Mouse (Mus musculus) heart, postnatal 0 days (tissue): ENCODE measurements around the gene Astn2. TPM values are rescaled to one million over a fixed set of nuclear protein-coding genes. Genes with fewer than 3 reads are reported as not detected.

ENCODE experiments used
- ATAC-seq: fragments of 200-750 bp; cut with Nextera tagmentation; 2 replicates; pipeline ENCODE4 v1.8.0; 2017; ENCODE audit warnings: low read depth, moderate number of reproducible peaks, moderate library complexity; ENCODE audit not compliant: insufficient read depth
- DNase-seq: peaks from one replicate; pipeline ENCODE4 v3.0.0-alpha.2; 2016; ENCODE audit warnings: low spot score
- H3K27ac ChIP-seq: fragments of 300-500 bp; sonication (generic); 2 replicates; pipeline ENCODE4 v1.5.1; 2014; ENCODE audit warnings: low read depth, mild to moderate bottlenecking
- H3K27me3 ChIP-seq: fragments of 300-500 bp; sonication (generic); 2 replicates; pipeline ENCODE4 v1.6.1; 2014; ENCODE audit warnings: low read length, mixed read lengths; ENCODE audit not compliant: control insufficient read depth, insufficient read depth
- H3K36me3 ChIP-seq: fragments of 300-500 bp; sonication (generic); replicated peaks from 2 replicates; pipeline ENCODE4 v1.6.1; 2014; ENCODE audit warnings: low read length, mixed read lengths; ENCODE audit not compliant: control insufficient read depth, insufficient read depth
- H3K4me1 ChIP-seq: fragments of 300-500 bp; sonication (generic); 2 replicates; pipeline ENCODE4 v1.6.1; 2014; ENCODE audit warnings: antibody characterized with exemption; ENCODE audit not compliant: control insufficient read depth, insufficient read depth
- H3K4me2 ChIP-seq: fragments of 300-500 bp; sonication (generic); 2 replicates; pipeline ENCODE4 v1.6.1; 2014; ENCODE audit warnings: low read depth, mild to moderate bottlenecking, low read length, moderate library complexity
- H3K4me3 ChIP-seq: fragments of 300-500 bp; sonication (generic); 2 replicates; pipeline ENCODE4 v1.5.1; 2014; ENCODE audit warnings: low read depth, low read length
- H3K9ac ChIP-seq: fragments of 300-500 bp; sonication (generic); replicated peaks from 2 replicates; pipeline ENCODE4 v1.6.1; 2014; ENCODE audit warnings: low read depth, low read length, mixed read lengths
- H3K9me3 ChIP-seq: fragments of 300-500 bp; sonication (generic); replicated peaks from 2 replicates; pipeline ENCODE4 v1.6.1; 2016; ENCODE audit warnings: low read length; ENCODE audit not compliant: control insufficient read depth
- CTCF ChIP-seq: IDR thresholded peaks from 2 replicates; pipeline ENCODE4 v1.5.1; 2016; ENCODE audit warnings: antibody characterized with exemption, control low read depth, low read depth
- EP300 ChIP-seq: IDR thresholded peaks from 2 replicates; pipeline ENCODE4 v1.6.1; 2016; ENCODE audit warnings: antibody characterized with exemption, low read depth
- WGBS: fragments of 180-500 bp; shearing (Covaris S2); extraction: QIAGEN DNeasy Blood & Tissue Kit; methylation state at CpG from one replicate; pipeline ENCODE4 v1.1.7; 2014; 5-methylcytosine and 5-hydroxymethylcytosine counted together
- polyA plus RNA-seq: library from polyadenylated mRNA; unstranded; fragments of >200 nt; fragmentation: Nextera tagmentation; extraction: Ambion mirVana; gene quantifications from 2 replicates; pipeline ENCODE4 v1.2.1, GENCODE M21; 2015
- total RNA-seq: library from RNA; depleted of rRNA; stranded (reverse); fragments of >200 nt; gene quantifications from 2 replicates; pipeline ENCODE4 v1.2.3, GENCODE M21; 2014; ENCODE audit warnings: low replicate concordance

Astn2 gene
- total and polyA plus RNA-seq, 2 experiments from 2014 or later = 0.25 to 3.7 TPM

DNA sequence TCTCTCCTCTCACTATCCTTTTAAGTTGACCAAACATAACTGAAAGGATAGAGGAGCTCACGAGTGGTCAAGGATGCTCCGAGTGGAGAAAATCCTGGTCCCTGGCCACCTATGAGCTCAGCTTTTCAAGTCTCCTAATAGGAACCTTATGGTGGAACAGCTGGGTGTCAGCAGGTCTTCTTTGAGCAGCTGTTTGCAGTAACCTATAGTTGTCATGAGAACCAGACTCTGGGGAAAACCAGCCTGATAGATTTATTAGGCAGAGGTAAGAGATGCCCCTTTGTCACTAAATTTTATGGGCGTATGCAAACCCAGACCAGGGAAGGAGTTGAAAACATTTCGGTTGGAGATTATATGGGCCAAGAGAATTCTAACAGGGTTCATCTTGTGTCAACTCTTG is 1013.4 kb downstream of the Astn2 start:
- ATAC-seq (no peak), DNase-seq (no peak)
- no peaks in the 10 kb centered on the region for H3K27me3 ChIP-seq
- H3K4me1 ChIP-seq = 0 out of 2 replicates have a peak, but pooled peaks cover 4% of the 10 kb centered on the region
- H3K36me3 ChIP-seq = no peaks in the 10 kb centered on the region
- WGBS = 61% methylated on average over 4 of the region's 4 CpGs
- TF ChIP-seq EP300 (no peak), CTCF (no peak)
- no peak overlapping the region for H3K4me2 ChIP-seq
- no peak overlapping the region for H3K27ac ChIP-seq
- no peaks in the 10 kb centered on the region for H3K9me3 ChIP-seq
- no peak overlapping the region for H3K9ac ChIP-seq
- no peak overlapping the region for H3K4me3 ChIP-seq

DNA sequence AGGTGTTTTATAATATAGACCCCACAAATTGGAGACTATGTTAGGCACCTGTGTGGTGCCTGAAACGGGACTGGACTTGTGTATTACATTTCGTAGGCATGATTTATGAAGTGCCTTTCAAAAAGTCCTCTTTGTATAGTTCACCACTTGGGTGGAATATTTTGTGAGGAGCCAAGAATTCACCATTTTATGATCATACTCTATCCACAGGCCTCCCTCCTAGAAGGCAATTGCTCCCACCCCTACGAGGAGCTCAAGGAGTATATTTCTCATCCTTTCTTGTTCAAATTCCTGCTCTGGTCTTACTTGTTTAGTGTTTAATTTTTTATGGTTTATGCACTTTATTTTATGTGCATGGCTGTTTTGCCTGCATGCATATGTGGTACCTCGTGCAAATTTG is 1021.3 kb downstream of the Astn2 start:
- no peak overlapping the region for H3K4me2 ChIP-seq
- H3K27me3 ChIP-seq = no peaks in the 10 kb centered on the region
- 82% methylated on average over 4 of the region's 4 CpGs for WGBS
- H3K9ac ChIP-seq = no peak overlapping the region
- ATAC-seq (no peak), DNase-seq (no peak)
- TF ChIP-seq CTCF = no peak
- no peak for TF ChIP-seq EP300
- no peaks in the 10 kb centered on the region for H3K36me3 ChIP-seq
- no peaks in the 10 kb centered on the region for H3K4me1 ChIP-seq
- H3K9me3 ChIP-seq = no peaks in the 10 kb centered on the region
- H3K4me3 ChIP-seq = no peak overlapping the region
- H3K27ac ChIP-seq = no peak overlapping the region

DNA sequence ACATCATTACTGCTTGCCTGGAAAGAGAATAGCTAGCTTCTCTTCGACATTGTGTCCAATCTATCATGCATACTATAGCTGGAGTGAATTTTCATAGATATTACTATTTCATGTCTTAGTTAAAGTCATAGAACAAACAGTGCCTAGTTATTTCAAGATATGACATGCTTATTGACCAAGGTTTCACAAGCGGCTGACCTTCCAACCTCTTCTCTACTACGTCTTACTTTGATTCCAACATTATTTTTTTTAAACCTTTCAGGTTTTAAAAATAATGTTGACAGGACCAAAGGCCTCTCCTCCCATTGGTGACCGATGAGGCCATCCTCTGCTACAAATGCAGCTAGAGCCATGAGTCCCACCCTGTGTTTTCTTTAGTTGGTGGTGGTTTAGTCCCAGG is 1025.0 kb downstream of the Astn2 start:
- Histone ChIP-seq H3K27ac (no peak overlapping the region), H3K27me3 (no peaks in the 10 kb centered on the region), H3K9ac (no peak overlapping the region), H3K36me3 (no peaks in the 10 kb centered on the region), H3K9me3 (no peaks in the 10 kb centered on the region), H3K4me1 (no peaks in the 10 kb centered on the region), H3K4me2 (no peak overlapping the region), H3K4me3 (no peak overlapping the region)
- WGBS = 76% methylated on average over 4 of the region's 4 CpGs
- no peak for DNase-seq
- ATAC-seq = no peak
- TF ChIP-seq EP300 = no peak
- no peak for TF ChIP-seq CTCF

- no peak for TF ChIP-seq EP300
- Histone ChIP-seq H3K4me2 (no peak overlapping the region), H3K27me3 (no peaks in the 10 kb centered on the region), H3K9me3 (no peaks in the 10 kb centered on the region), H3K4me3 (no peak overlapping the region), H3K36me3 (no peaks in the 10 kb centered on the region), H3K4me1 (no peaks in the 10 kb centered on the region), H3K27ac (no peak overlapping the region), H3K9ac (no peak overlapping the region)
- ATAC-seq (no peak), DNase-seq (no peak)
- 84% methylated on average over 2 of the region's 2 CpGs for WGBS
Observed at GRCm38 (mm10) chr4:65376571-65376970, 1027.8 kb downstream of the Astn2 start.

- no peak overlapping the region for H3K4me2 ChIP-seq
- H3K36me3 ChIP-seq = no peaks in the 10 kb centered on the region
- WGBS = 80% methylated on average over 1 of the region's 1 CpGs
- no peak overlapping the region for H3K27ac ChIP-seq
- no peaks in the 10 kb centered on the region for H3K9me3 ChIP-seq
- H3K27me3 ChIP-seq = no peaks in the 10 kb centered on the region
- no peak overlapping the region for H3K4me3 ChIP-seq
- ATAC-seq = no peak
- no peak overlapping the region for H3K9ac ChIP-seq
- TF ChIP-seq EP300 = no peak
- TF ChIP-seq CTCF = no peak
- no peaks in the 10 kb centered on the region for H3K4me1 ChIP-seq
- no peak for DNase-seq
Observed at GRCm38 (mm10) chr4:65373841-65374240, 1030.6 kb downstream of the Astn2 start.

- Histone ChIP-seq H3K9me3 (no peaks in the 10 kb centered on the region), H3K27me3 (no peaks in the 10 kb centered on the region), H3K27ac (no peak overlapping the region), H3K4me3 (no peak overlapping the region), H3K9ac (no peak overlapping the region), H3K4me1 (no peaks in the 10 kb centered on the region), H3K4me2 (no peak overlapping the region), H3K36me3 (no peaks in the 10 kb centered on the region)
- 69% methylated on average over 3 of the region's 3 CpGs for WGBS
- DNase-seq (no peak), ATAC-seq (no peak)
- TF ChIP-seq CTCF (no peak), EP300 (no peak)
Observed at GRCm38 (mm10) chr4:65372731-65373130, 1031.7 kb downstream of the Astn2 start.
